In genomic region chr13:83722241-83722640, GRCm38 (mm10) we compare ENCODE assay signal across 10 mouse cellular contexts.
DNase-seq lines count a peak whose midpoint lies in the region; ATAC-seq lines count a peak whose summit lies in the region.
"Had no signal": no experiment of that assay in that cellular context is flagged by ENCODE, and none has a peak within 500 bp of the region (broad histone marks: within the 10 kb centered on the region; RNA-seq: fewer than 3 reads in every experiment).

No protein-coding gene starts in this region.

- H3K9me3 ChIP-seq in embryonic facial prominence, embryonic 13.5 days = no peaks in the 10 kb centered on the region
- H3K9me3 ChIP-seq in neural tube, embryonic 15.5 days (replicated peaks) = no peaks in the 10 kb centered on the region
- H3K9me3 ChIP-seq: limb, embryonic 12.5 days; stomach, embryonic 15.5 days had no signal

- peaks cover 9% of the 10 kb centered on the region for H3K4me1 ChIP-seq in embryonic facial prominence, embryonic 13.5 days
- no peaks in the 10 kb centered on the region for H3K4me1 ChIP-seq in neural tube, embryonic 15.5 days
- H3K4me1 ChIP-seq: stomach, embryonic 15.5 days had no signal

- peaks cover 97% of the 10 kb centered on the region for H3K27me3 ChIP-seq in embryonic facial prominence, embryonic 13.5 days
- 0 out of 2 replicates have a peak, but pooled peaks cover 2% of the 10 kb centered on the region for H3K27me3 ChIP-seq in neural tube, embryonic 15.5 days (replicated peaks)

- WGBS in embryonic facial prominence, embryonic 13.5 days = 4% methylated on average over 7 of the region's 7 CpGs
- WGBS in neural tube, embryonic 15.5 days = 2% methylated on average over 7 of the region's 7 CpGs

- no peak overlapping the region for H3K27ac ChIP-seq in embryonic facial prominence, embryonic 13.5 days
- H3K27ac ChIP-seq in neural tube, embryonic 15.5 days (replicated peaks) = peak overlapping the region; percentile 92
- H3K27ac ChIP-seq: limb, embryonic 12.5 days; stomach, embryonic 15.5 days had no signal

- H3K4me2 ChIP-seq in embryonic facial prominence, embryonic 13.5 days = no peak overlapping the region
- H3K4me2 ChIP-seq in neural tube, embryonic 15.5 days = peak overlapping the region; percentile 67
- H3K4me2 ChIP-seq: limb, embryonic 12.5 days; stomach, embryonic 15.5 days had no signal

- no peak overlapping the region for H3K9ac ChIP-seq in embryonic facial prominence, embryonic 13.5 days
- H3K9ac ChIP-seq in neural tube, embryonic 15.5 days (replicated peaks) = peak overlapping the region; percentile 90
- H3K9ac ChIP-seq: limb, embryonic 12.5 days; stomach, embryonic 15.5 days had no signal

- peak overlapping the region; percentile 32; the same call in 1 of the 2 replicates for H3K4me3 ChIP-seq in embryonic facial prominence, embryonic 13.5 days
- H3K4me3 ChIP-seq in neural tube, embryonic 15.5 days (replicated peaks) = peak overlapping the region; percentile 64
- H3K4me3 ChIP-seq: limb, embryonic 12.5 days; stomach, embryonic 15.5 days had no signal

- peak; percentile 69 to 82 for DNase-seq in layer of hippocampus, postnatal 14 days (ENCODE audit: low spot score in 2 of 2)
- no peak for DNase-seq in layer of hippocampus, adult 11-12 months (ENCODE audit: low spot score)
- peak; percentile 55 to 56 for DNase-seq in left cerebral cortex, postnatal 10 days (ENCODE audit: extremely low spot score in 1 of 2, low spot score in 2 of 2)
- DNase-seq in adrenal gland, postnatal 10 days = no peak
- DNase-seq in thymus, postnatal 10 days (ENCODE audit: low spot score in 2 of 2) = no peak

- ATAC-seq in embryonic facial prominence, embryonic 13.5 days (ENCODE audit: insufficient number of reproducible peaks, insufficient read depth, low FRiP score, low TSS enrichment, low read depth) = no peak
- ATAC-seq in neural tube, embryonic 15.5 days (ENCODE audit: low FRiP score) = peak; percentile 36
- ATAC-seq in erythroblast, adult 5-6 weeks (replicated peaks; ENCODE audit: low FRiP score, poor library complexity, severe bottlenecking) = no peak

- H3K36me3 ChIP-seq in embryonic facial prominence, embryonic 13.5 days = no peaks in the 10 kb centered on the region
- H3K36me3 ChIP-seq in neural tube, embryonic 15.5 days = no peaks in the 10 kb centered on the region
- H3K36me3 ChIP-seq: limb, embryonic 12.5 days; stomach, embryonic 15.5 days had no signal

- intact Hi-C loops in left cerebral cortex, postnatal 10 days (cut with DNase I) = loop anchor here (5.0 to 10.0 kb wide), 2 partner anchors 780 to 1937 kb away; partner anchors contain the start of gene Cetn3

Comparison
In these comparisons a context has a peak if more than half of its experiments do, and no peak if none do; other contexts are left out.
1. DNase-seq: peak in layer of hippocampus, postnatal 14 days (2 of 2) and left cerebral cortex, postnatal 10 days (2 of 2); none in layer of hippocampus, adult 11-12 months (single experiment), adrenal gland, postnatal 10 days (single experiment) and thymus, postnatal 10 days (0 of 2).